Mouse (Mus musculus): ENCODE measurements around the gene Mfsd12. TPM values are rescaled to one million over a fixed set of nuclear protein-coding genes. Genes with fewer than 3 reads are reported as not detected.
A peak's percentile ranks its signal among the peaks of the same experiment; 100 is the strongest.

Mfsd12 gene
- total RNA-seq, 1 experiment from 2014 or later = 15.2 TPM

- no peak for DNase-seq
Measured at GRCm38 (mm10) chr10:81355533-81355932, 1.8 kb upstream of the Mfsd12 start.

GRCm38 (mm10) chr10:81356352-81356990 is 820 bp upstream of the Mfsd12 start:
- DNase-seq = no peak

GRCm38 (mm10) chr10:81358209-81358608 is 918 bp downstream of the Mfsd12 start:
- DNase-seq = no peak

GRCm38 (mm10) chr10:81358841-81359240 is 1.6 kb downstream of the Mfsd12 start:
- no peak for DNase-seq

GRCm38 (mm10) chr10:81360721-81361120 is 3.4 kb downstream of the Mfsd12 start:
- no peak for DNase-seq

GRCm38 (mm10) chr10:81362336-81362949 is 5.2 kb downstream of the Mfsd12 start:
- peak; percentile 52 for DNase-seq

GRCm38 (mm10) chr10:81363436-81364346 is 6.4 kb downstream of the Mfsd12 start:
- peak; percentile 63 for DNase-seq

GRCm38 (mm10) chr10:81364666-81365065 is 7.4 kb downstream of the Mfsd12 start:
- DNase-seq = peak; percentile 70

GRCm38 (mm10) chr10:81365073-81365472 is 7.8 kb downstream of the Mfsd12 start:
- DNase-seq = no peak

GRCm38 (mm10) chr10:81365672-81366476 is 8.6 kb downstream of the Mfsd12 start, which contains the start of gene 4930404N11Rik:
TSS of gene 4930404N11Rik (minus strand) at chr10:81365816.
- DNase-seq = no peak

- no peak for DNase-seq
Measured at GRCm38 (mm10) chr10:81366477-81367206, 9.4 kb downstream of the Mfsd12 start.

GRCm38 (mm10) chr10:81367207-81367495 is 9.9 kb downstream of the Mfsd12 start:
- no peak for DNase-seq

GRCm38 (mm10) chr10:81375322-81375721 is 18.0 kb downstream of the Mfsd12 start:
- no peak for DNase-seq

- no peak for DNase-seq
Measured at GRCm38 (mm10) chr10:81376561-81377361, 19.5 kb downstream of the Mfsd12 start.

- no peak for DNase-seq
Measured at GRCm38 (mm10) chr10:81377362-81377664, 20.0 kb downstream of the Mfsd12 start.

- DNase-seq = peak; percentile 65
Measured at GRCm38 (mm10) chr10:81377793-81378552, 20.7 kb downstream of the Mfsd12 start, which contains the start of gene Fzr1. TSS of gene Fzr1 (minus strand) at chr10:81378516.

- DNase-seq = peak; percentile 100
Measured at GRCm38 (mm10) chr10:81378553-81379182, 21.4 kb downstream of the Mfsd12 start.

GRCm38 (mm10) chr10:81379183-81379553 is 21.9 kb downstream of the Mfsd12 start:
- DNase-seq = no peak

GRCm38 (mm10) chr10:81379809-81380378 is 22.6 kb downstream of the Mfsd12 start:
- DNase-seq = no peak

Measured in adrenal gland, postnatal 14 days (tissue).